Mouse (Mus musculus) brain, embryonic 14.5 days (tissue): Measurements from ENCODE around the gene Tjap1.

Source experiments
- CTCF ChIP-seq: fragments of 200-500 bp; IDR thresholded peaks from 2 replicates; pipeline ENCODE4 v1.5.1; 2012; ENCODE audit warnings: inconsistent platforms, mild to moderate bottlenecking, moderate library complexity, borderline replicate concordance; ENCODE audit not compliant: insufficient read depth, insufficient read length; ENCODE audit errors: extremely low read depth
- POLR2A ChIP-seq: fragments of 200-500 bp; IDR thresholded peaks from 2 replicates; pipeline ENCODE4 v1.6.1; 2012; ENCODE audit warnings: mild to moderate bottlenecking, inconsistent platforms, borderline replicate concordance; ENCODE audit not compliant: poor library complexity, insufficient read depth, insufficient read length, severe bottlenecking; ENCODE audit errors: extremely low read depth

GRCm38 (mm10) chr17:46283140-46283539 is 314 bp upstream of the Tjap1 start:
- TF ChIP-seq CTCF (no peak), POLR2A (no peak)
